Mouse (Mus musculus): ENCODE measurements around the gene Zfp709. TPM values are rescaled to one million over a fixed set of nuclear protein-coding genes. Genes with fewer than 3 reads are reported as not detected.
"Not testable (repeated sequence)": the region's sequence is repeated elsewhere in the genome, so short reads cannot be mapped to it uniquely, and the experiment has no call there.

Zfp709 gene
- 10 to 100 TPM; 10.4 to 13.1 TPM for total RNA-seq (2021)

DNA sequence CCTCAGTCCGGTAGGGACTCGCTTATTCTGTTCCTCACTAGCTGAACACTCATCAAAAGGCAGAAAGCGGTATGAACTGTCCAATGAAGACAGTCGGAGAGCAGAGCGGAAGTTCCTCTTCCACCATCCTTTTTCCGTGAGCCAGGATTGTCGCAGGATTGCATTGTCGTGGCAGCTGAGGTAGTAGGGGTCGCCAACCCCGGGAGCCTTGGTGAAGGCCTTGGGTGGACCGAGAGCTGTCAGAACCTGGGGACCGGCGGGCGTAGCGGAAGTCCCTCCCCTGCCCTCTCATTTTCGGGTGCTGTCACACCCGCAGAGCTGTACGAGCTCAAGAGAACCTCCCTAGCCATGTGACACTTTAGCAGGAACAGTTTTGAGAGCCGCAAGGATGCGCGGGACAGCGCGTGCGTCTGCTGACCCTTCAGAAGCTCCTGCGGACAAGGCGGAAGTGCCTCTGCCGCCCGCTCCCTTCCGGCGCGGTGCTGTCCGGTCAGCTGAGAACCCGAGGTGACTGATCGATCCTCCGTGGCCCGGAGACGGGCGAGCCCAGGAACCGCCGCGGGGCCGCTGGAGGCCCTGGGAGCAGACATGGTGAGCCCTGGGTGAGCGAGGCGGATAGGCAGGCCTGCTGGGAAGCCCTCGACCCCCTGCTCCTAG is at the start of gene Zfp709:
Gene Zfp709, plus strand, starts transcription at position 402 of the 657 bp plus-strand sequence.
- peak; percentile 73 to 74 for DNase-seq

DNA sequence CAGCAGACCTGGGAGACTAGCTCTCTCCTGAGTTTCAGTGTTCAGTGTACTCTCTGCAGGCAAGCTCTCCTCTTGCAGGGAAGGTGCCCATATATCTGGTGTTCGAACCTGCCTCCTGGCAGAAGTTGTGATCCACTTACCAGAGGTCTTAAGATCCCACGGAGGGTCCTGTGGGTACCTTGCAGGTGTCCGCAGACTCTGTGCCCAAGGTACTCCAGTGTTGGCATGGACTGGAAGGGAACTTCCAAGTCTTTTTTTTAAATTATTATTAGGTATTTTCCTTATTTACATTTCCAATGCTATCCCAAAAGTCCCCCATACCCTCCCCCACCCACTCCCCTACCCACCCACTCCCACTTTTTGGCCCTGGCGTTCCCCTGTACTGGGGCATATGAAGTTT is 43.6 kb upstream of the Zfp709 start:
- not testable (repeated sequence) for DNase-seq

DNA sequence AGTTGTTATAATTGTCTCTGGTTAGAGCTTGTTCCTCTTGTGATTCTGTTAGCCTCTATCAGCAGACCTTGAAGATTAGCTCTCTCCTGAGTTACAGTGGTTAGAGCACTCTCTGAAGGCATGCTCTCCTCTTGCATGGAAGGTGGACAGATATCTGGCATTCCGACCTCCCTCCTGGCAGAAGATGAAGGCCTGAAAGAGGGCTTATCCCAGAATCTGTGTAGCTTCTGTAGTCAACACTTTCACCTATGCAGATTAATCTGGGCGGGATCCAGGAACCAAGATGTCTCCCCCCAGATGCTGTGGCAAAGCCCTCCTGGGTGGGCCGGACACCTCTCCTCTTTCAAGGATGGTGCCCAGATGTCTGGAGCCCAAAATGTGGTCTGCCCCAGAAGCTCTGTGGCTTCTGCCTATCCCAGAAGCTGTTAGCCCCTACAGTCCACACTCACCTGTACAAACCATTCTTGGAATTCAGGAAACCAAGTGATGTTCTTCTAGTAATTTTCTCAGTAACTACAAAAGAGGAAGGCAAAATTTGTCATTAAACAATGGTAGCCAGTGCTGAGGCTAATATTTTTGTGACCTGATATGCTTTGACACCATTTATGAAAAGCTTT is 40.5 kb upstream of the Zfp709 start:
- DNase-seq = not testable (repeated sequence)

DNA sequence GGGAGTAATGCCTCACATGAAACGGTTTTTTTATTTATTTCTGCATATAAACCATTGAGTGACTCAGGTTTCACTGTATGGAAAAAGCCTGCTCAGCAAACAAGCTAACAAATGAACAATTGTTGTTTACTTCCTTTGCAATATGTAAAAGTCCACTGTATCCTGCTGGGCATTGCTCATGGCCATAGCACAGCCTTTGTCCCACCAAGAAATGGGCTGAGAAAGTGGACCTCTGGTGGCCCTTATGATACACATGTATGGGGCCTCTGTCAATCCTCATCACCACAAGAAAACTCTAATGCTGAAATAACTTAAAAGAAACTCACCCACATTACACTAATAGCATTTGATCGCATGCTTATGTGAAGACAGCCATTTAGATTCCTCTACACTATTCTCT is 39.3 kb upstream of the Zfp709 start:
- DNase-seq = not testable (repeated sequence)

DNA sequence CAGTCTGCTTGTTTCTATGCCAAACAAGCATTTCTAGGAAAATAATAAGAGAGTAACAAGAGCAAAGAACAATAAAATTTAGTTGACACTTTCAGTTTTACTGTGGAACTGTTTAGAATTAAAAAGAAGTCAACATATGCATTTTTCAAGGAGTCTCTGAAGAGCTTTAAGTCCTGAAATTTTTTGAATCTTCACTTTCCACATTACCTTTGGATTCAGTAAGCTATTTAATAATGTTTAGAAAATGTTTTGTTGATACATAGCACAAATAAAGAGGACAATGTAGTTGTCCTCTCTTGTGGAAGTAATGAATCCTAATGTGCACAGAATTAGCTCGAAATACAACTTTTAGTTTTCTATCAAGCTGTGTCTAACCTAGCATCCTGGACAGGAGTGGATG is 37.4 kb upstream of the Zfp709 start:
- DNase-seq = not testable (repeated sequence)

DNA sequence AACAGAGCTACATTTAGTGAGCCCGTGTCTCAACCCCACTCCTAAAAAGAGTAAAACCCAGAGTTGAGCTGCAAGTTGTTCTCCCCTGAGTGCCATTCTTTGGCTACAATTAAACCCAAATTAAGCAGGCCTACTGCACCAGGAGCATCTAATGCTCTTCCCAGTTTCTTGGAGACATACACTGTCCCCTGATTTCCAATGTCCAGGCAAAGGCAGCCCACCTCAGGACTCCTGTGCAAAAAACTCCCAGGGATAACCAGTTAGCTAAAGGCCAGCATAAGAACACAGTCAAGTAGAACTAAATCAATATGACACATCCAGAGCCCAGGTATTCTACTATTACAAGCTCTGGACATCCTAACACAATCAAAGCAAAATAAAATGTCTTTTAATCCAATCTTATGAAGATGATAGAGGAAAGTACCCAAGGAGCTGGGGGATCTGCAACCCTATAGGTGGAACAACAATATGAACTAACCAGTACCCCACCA is 35.8 kb upstream of the Zfp709 start:
- DNase-seq = not testable (repeated sequence)

DNA sequence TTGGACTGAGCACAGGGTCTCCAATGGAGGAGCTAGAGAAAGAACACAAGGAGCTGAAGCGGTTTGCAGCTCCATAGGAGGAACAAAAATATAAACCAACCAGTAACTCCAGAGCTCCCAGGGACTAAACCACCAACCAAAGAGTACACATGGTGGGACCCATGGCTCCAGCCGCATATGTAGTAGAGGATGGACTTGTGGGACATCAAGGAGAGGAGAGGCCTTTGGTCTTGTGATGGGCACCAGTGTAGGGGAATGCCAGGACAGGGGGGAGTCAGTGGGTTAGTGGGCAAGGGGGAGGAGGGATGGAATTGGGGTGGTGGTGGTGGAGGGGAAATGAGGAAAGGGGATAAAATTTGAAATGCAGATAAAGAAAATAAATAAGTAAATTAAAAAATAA is 35.1 kb upstream of the Zfp709 start:
- not testable (repeated sequence) for DNase-seq

DNA sequence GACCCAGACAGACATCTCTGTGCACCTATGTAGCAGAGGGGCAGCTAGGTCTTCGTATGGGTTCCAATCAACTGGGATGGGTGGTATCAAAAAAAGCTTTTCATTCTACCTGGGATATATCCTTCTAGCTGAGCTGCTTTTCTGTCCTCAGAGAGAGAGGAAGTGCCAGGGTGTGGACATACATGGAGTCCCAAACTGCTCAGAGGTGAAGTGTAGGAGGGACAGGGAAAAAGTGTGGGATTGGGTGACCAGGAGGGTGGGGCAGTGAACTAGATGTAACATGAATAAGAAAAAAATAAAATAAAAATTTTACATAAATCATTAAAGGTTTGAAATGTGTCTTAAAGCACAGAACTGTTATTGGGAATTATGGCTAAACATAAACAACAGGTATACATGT is 30.8 kb upstream of the Zfp709 start:
- not testable (repeated sequence) for DNase-seq

DNA sequence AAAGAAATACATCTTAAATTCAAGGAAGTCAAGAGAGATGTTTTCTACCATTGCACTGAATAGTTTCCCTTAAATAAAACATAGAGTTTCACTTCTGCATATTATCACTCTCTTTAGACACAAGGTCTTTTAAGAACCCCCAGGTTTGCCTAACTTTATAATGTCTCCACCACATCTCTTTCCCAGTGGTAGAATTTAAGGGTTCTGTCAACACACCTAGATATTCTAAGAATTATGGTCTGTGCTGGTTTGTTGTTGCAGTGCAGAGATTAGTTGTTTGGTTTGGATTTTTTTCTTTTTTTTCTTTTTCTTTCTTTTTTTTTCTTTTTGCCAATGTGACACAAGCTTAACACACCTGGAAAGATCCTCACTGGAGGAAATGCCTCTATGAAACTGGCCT is 28.5 kb upstream of the Zfp709 start:
- not testable (repeated sequence) for DNase-seq

DNA sequence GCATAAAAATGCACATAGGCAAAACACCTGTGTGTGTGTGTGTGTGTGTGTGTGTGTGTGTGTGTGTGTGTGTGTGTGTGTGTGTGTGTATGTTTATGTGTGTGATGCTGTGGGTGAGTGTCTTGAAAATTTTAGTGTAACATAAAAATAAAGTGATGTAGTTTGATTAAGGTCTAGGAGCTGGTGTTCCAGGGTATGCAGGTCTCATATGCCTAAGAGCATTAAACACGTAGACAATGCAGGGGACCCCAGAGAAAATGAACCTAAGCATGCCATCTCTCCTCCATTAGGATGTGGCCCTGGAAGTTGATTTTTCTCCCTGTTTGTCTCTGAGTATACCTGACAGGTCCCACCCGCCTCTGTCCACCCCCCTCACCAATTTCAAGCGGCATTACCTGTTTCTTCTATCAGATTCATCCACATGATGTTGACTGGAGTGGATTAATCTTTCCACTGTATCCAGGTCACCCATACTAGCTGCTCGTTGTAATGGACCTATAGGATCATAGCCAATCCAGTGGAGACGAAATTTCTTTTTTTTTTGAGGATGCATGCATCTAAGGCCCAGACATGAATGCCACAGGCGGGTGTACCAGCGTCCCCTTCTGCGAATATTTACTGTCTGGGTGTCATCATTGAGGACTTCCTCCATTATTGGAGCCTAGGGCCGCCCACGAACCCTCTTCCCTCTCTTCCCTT is 25.0 kb upstream of the Zfp709 start:
- not testable (repeated sequence) for DNase-seq

DNA sequence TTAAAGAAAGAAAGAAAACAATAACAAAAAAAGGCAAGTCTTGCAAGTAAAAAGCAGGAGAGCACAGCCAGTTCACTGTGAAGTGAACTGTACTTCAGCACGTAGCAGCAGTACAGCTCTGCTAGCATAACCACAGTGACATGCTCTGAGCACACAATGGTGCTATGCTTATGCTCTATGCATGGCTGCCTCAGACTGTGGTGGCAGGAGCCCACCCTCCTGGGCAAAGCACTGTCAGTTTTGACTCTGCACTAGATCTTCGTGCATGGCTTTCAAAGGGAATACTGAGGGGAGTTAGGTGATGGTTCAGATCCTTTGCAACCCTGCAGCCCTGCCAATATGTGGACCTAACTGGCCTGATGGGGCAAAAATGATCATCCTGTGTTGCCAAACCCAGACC is 24.5 kb upstream of the Zfp709 start:
- DNase-seq = not testable (repeated sequence)

DNA sequence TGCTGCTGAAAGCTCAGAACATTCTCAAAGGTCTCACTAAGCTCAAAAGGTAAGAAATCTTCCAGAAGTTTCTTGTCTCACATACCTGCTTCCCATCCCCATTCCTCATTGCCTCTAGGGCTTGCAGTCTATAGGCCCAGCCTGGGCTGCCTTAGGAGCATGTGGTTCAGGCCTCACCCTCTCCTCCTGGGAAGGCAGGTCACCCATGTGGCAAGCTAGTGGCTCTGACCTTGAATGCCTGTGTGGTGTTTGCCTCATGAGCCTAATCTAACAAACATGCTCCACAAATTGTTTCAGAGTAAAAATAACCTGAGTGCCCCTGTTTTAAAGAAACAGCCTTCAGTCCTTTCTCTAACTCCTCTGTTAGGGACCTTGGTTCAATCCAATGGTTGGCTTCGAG is 20.3 kb upstream of the Zfp709 start:
- not testable (repeated sequence) for DNase-seq

DNA sequence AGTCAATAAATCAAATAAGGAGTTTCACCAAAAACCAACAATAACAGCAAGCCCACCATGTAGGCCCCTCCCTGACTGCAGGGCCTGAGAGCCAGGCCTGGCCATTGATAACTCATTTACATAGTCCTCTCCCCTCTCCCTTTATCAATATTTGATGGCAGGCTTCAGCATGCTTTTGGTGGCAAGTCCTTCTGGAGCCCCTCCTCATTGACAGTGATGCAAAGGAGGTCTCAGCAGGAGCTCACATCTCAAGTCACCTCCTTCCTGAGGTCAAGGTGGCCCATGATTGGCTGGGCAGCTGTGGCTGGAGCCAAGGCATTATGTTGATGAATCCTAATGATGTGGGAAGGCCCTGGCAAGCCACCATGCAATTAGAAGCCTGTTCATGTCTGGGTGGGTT is 19.8 kb upstream of the Zfp709 start:
- not testable (repeated sequence) for DNase-seq

DNA sequence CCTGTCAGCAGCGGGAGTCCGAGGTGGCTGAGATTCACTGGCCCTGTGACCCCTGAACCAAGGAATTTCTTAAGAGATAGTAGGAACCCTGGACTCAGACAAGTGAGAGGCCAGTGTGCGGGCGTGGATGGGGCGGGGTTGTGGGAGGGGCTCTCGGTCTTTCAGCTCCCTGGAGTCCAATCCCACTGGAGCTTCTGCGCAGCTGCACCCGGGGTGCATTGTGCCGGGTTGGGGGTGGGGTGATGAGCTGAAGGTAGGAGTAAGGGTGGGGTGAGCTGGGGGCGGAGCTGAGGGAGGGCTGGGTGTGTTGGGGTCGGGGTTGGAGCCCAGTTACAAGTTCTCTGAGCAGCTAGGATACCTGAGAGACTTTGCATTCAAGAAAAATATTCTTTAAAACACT is 18.8 kb downstream of the Zfp709 start:
- not testable (repeated sequence) for DNase-seq

DNA sequence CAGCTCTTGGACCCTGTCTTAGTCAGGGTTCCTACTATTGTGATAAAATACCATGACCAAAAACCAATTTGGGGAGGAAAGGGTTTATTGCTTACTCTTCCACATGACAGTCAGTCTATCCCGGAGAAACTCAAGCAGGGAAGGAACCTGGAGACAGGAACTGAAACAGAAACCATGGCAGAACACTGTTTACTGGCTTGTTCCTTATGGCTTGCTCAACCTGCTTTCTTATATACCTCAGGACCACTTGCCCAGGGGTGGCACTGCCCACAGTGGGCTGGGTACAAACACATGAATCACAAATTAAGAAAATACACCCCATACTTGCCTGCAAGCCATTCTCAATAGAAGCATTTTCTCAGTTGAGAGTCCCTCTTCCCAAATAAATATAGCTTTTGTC is 21.3 kb downstream of the Zfp709 start:
- not testable (repeated sequence) for DNase-seq

DNA sequence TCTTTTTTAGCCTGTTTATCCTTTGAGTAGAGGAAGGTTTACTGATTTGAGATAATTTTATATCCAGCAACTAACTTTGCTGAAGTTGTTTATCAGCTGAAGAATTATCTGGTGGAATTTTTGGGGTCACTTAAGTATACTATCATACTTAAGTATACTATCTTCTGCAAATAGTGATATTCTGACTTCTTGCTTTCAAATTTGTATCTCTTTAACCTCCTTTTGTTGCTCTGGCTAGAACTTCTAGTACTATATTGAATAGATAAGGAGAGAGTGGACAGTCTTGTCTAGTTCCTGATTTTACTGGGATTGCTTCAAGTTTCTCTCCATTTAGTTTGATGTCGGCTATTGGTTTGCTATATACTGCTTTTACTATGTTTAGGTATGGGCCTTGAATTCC is 25.0 kb downstream of the Zfp709 start:
- DNase-seq = no peak

DNA sequence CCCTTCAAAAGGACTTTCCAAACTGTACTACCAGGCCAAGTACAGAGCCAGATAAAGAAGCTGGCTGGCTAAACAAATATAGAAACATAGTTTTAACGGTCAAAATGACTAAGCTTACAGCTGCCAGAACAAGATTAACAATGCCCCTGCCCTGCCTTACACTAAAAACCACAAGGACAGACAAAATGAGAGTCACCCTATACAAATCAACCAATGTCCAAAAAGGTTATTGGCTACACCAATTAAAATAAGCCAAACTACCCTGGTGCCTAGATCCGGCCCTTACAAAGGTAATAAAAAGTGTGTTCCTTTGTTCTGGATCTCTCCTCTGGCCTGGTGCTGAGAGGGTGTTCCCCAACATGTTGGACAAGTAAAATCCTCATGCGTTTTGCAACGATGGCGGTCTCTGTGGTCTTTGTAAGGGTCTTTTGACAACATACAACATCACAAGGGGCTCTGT is 26.0 kb downstream of the Zfp709 start:
- no peak for DNase-seq

DNA sequence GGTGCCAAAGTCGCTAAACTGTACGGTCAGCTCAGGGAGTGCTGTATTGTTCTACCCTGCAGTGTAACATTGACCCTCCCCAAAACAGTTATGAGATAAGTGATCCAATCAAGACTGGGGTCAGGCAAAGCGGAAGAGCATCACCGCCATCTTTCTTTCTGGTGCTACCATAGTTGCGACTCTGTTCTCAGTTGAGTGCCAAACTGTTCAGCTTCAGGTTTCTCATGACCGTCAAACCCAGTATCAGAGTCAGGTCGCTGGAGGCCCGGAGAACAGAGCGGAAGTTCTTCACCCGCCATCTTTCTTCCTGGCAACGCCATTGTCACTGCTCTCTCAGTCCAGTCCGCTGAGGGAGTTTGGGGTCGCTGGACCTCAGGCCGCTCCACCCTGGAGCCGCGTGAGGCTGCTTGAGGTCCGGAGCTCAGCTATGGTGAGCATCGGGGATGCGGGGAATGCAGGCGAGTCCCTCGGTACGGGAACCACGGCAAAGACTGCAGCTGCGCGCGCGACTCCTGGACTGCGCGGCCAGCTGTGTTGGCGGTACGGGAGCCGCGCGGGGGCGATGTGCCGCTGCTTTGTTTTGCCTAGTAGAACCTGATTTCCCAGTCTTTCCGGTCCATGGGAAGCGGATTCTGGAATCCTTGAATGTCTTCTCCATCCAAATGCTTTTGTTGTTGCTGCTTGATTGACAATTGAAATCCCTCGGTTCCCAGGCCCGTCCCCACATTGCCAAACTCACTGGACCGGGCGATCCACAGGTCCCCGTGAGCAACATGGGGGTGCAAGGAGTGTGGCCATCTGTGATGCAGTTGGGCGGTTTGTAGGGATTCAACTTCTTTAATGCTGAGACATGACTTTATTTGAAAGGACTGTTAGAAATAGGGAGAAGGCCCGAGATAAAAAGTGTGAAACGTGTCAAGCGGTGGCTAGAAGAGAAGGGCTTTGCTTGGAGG is 26.8 kb downstream of the Zfp709 start, which contains the start of the genes Zfp882 and Zfp617:
Gene Zfp882, plus strand, starts transcription at position 300 of the 953 bp plus-strand sequence.
Gene Zfp617, plus strand, starts transcription at position 327 of the 953 bp plus-strand sequence.
- DNase-seq = peak; percentile 88 to 89

DNA sequence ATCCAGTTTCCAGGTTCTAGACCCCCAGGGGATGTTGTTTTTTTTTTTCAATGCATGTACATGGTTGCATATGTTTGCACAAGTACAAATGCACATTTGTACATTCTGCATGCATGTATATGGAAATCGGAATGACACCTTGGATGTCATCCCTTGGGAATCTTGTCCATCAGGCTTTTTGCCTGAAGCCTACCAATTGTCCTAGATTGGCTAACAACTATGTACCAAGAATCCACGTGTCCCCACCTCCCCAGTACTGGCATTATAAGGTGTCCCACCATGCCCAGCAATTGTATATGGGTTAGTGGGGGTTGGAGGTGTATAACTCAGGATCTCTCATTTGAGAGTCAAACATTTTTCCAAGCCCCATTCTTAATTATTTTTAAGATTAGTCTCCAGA is 30.5 kb downstream of the Zfp709 start:
- DNase-seq = no peak

DNA sequence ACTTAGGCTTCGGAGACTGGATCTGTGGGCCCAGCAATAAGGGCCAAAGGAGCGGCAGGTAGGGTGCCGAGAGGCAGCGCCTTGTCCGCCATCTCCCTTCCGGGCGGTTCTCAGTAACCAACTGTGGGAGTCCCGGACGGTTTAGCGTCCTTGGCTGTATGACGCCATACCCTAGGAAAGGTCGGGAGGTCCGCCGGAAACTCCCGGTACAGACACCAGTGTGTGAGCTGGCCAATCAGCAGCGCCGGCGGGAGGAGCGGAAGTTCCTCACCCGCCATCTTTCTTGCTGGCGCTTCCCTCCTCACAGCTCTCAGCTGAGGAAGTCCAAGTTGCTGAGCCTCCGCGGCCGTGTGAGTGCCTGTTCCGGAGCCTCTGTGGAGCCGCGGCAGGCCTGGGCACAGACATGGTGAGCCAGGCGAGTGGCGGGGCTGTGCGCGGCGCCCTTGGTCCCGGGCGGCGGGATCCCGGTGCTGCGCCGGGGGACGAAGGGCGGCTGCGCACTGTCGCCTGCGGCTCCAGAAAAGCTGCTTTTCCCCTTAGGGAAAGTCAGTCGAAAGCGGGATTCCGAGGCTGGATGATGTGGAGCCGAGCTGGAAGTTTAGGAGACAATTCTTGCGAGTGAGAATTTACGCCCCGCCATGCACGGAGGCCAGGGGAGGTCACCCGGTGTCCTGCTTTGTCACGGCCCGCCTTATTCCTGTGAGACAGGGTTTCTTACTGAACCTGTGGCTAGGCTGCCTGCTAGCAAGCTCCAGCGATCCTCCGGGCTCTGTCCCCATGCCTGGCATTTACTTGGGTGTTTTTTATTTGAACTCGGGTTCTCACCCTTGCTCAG is 41.0 kb downstream of the Zfp709 start:
- peak; percentile 94 to 95 for DNase-seq

DNA sequence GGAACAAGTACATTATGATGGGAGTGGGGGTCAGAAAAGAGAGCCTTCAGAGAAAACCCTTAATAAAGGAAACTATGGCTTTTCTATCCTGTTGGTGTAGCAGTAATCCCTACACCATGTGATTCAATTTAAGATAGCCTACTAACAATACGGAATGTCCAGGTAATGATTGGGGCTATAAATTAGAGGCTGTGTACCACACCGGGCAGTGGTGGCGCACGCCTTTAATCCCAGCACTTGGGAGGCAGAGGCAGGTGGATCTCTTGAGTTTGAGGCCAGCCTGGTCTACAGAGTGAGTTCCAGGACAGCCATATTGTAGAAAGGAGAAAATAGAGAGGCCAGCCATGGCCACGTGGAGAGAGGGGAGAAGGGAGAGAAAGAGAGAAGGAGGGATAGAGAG is 44.0 kb downstream of the Zfp709 start:
- no peak for DNase-seq
